Mouse (Mus musculus) limb, embryonic 14.5 days (tissue): ENCODE measurements around the gene Ccl1. TPM values are rescaled to one million over a fixed set of nuclear protein-coding genes. Genes with fewer than 3 reads are reported as not detected.
A peak's percentile ranks its signal among the peaks of the same experiment; 100 is the strongest.

Experiments
- ATAC-seq: fragments of 200-750 bp; cut with Nextera tagmentation; 2 replicates; pipeline ENCODE4 v1.8.0; 2017; ENCODE audit warnings: low read depth, moderate number of reproducible peaks, moderate TSS enrichment; ENCODE audit not compliant: low FRiP score
- DNase-seq: peaks from one replicate; pipeline ENCODE4 v3.0.0-alpha.2; 2015; ENCODE audit warnings: low spot score
- H3K27ac ChIP-seq: fragments of 300-500 bp; sonication (generic); replicated peaks from 2 replicates; pipeline ENCODE4 v1.5.1; 2014; ENCODE audit warnings: low read depth, mild to moderate bottlenecking, low read length, moderate library complexity, mixed read lengths
- H3K27me3 ChIP-seq: fragments of 300-500 bp; sonication (generic); 2 replicates; pipeline ENCODE4 v1.6.1; 2014; ENCODE audit warnings: low read length, mixed read lengths; ENCODE audit not compliant: control insufficient read depth, insufficient read depth
- H3K36me3 ChIP-seq: fragments of 300-500 bp; sonication (generic); 2 replicates; pipeline ENCODE4 v1.6.1; 2014; ENCODE audit warnings: mild to moderate bottlenecking, low read length, moderate library complexity, mixed read lengths; ENCODE audit not compliant: control insufficient read depth, insufficient read depth
- H3K4me1 ChIP-seq: fragments of 300-500 bp; sonication (generic); 2 replicates; pipeline ENCODE4 v1.6.1; 2014; ENCODE audit warnings: antibody characterized with exemption, low read length, mixed read lengths; ENCODE audit not compliant: control insufficient read depth, insufficient read depth
- H3K4me2 ChIP-seq: fragments of 300-500 bp; sonication (generic); replicated peaks from 2 replicates; pipeline ENCODE4 v1.6.1; 2014; ENCODE audit warnings: low read depth, mild to moderate bottlenecking, low read length, moderate library complexity; ENCODE audit not compliant: severe bottlenecking
- H3K4me3 ChIP-seq: fragments of 300-500 bp; sonication (generic); replicated peaks from 2 replicates; pipeline ENCODE4 v1.5.1; 2014; ENCODE audit warnings: low read length
- H3K9ac ChIP-seq: fragments of 300-500 bp; sonication (generic); 2 replicates; pipeline ENCODE4 v1.6.1; 2014; ENCODE audit warnings: mild to moderate bottlenecking, low read depth, low read length, moderate library complexity; ENCODE audit not compliant: severe bottlenecking
- H3K9me3 ChIP-seq: fragments of 300-500 bp; sonication (generic); 2 replicates; pipeline ENCODE4 v1.6.1; 2016; ENCODE audit warnings: low read length; ENCODE audit not compliant: control insufficient read depth
- POLR2A ChIP-seq: fragments of 200-500 bp; IDR thresholded peaks from 2 replicates; pipeline ENCODE4 v1.8.0; 2012; ENCODE audit warnings: inconsistent platforms, mild to moderate bottlenecking, moderate library complexity, borderline replicate concordance; ENCODE audit not compliant: insufficient read depth, insufficient read length; ENCODE audit errors: extremely low read depth
- WGBS: fragments of 180-500 bp; shearing (Covaris S2); extraction: QIAGEN DNeasy Blood & Tissue Kit; methylation state at CpG from one replicate; pipeline ENCODE4 v1.1.7; 2014; 5-methylcytosine and 5-hydroxymethylcytosine counted together
- polyA plus RNA-seq, 2 experiments: library from polyadenylated mRNA; depleted of rRNA in 1 of 2; stranded (reverse) in 1 of 2; unstranded in 1 of 2; fragments of >200 nt; fragmentation: Nextera tagmentation in 1 of 2; extraction: Ambion mirVana in 1 of 2; gene quantifications; 2 replicates each; pipeline versions ENCODE4 v1.2.1 to v1.2.3; 2012 to 2014

Gene Ccl1
- polyA plus RNA-seq, 2 experiments = not detected

DNA sequence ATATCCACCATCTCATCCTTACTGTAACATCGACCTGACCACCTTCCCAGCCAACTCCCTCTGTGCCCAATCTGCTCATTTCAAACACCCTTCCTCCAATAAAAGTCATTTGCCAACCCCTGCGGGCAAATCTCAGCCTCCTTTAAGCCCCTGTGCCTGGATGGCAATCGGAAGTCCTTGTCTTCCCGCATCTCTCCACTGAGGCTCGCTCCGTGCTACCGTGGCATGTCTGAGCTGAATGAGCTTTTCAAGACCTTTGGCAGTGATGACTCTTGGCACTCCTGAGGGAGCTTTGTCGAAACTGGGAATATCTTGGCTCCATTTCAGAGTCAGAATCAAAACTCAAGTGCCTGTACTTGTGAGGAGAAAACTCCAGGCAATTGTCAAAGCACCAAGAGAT is 124.2 kb downstream of the Ccl1 start:
- 85% methylated on average over 8 of the region's 8 CpGs for WGBS
- Histone ChIP-seq H3K4me3 (no peak overlapping the region), H3K27ac (no peak overlapping the region), H3K4me2 (no peak overlapping the region), H3K4me1 (no peaks in the 10 kb centered on the region), H3K9ac (no peak overlapping the region), H3K9me3 (no peaks in the 10 kb centered on the region), H3K36me3 (no peaks in the 10 kb centered on the region), H3K27me3 (no peaks in the 10 kb centered on the region)
- no peak for DNase-seq
- ATAC-seq = no peak
- TF ChIP-seq POLR2A = no peak

GRCm38 (mm10) chr11:82178161-82178560 is 127.3 kb downstream of the Ccl1 start:
- no peak overlapping the region for H3K27ac ChIP-seq
- WGBS = 68% methylated on average over 5 of the region's 5 CpGs
- no peak for TF ChIP-seq POLR2A
- H3K4me2 ChIP-seq = no peak overlapping the region
- H3K9ac ChIP-seq = no peak overlapping the region
- no peaks in the 10 kb centered on the region for H3K27me3 ChIP-seq
- no peaks in the 10 kb centered on the region for H3K36me3 ChIP-seq
- H3K9me3 ChIP-seq = no peaks in the 10 kb centered on the region
- DNase-seq (no peak), ATAC-seq (no peak)
- H3K4me3 ChIP-seq = no peak overlapping the region
- H3K4me1 ChIP-seq = no peaks in the 10 kb centered on the region

GRCm38 (mm10) chr11:82177711-82178110 is 127.8 kb downstream of the Ccl1 start:
- Histone ChIP-seq H3K27ac (no peak overlapping the region), H3K9me3 (no peaks in the 10 kb centered on the region), H3K36me3 (no peaks in the 10 kb centered on the region), H3K9ac (no peak overlapping the region), H3K27me3 (no peaks in the 10 kb centered on the region), H3K4me1 (no peaks in the 10 kb centered on the region), H3K4me3 (no peak overlapping the region), H3K4me2 (no peak overlapping the region)
- WGBS = 28% methylated on average over 5 of the region's 5 CpGs
- no peak for TF ChIP-seq POLR2A
- DNase-seq (peak; percentile 77), ATAC-seq (peak; percentile 67)

- Histone ChIP-seq H3K9me3 (no peaks in the 10 kb centered on the region), H3K4me3 (no peak overlapping the region), H3K27ac (no peak overlapping the region), H3K9ac (no peak overlapping the region), H3K4me2 (no peak overlapping the region), H3K36me3 (no peaks in the 10 kb centered on the region), H3K4me1 (no peaks in the 10 kb centered on the region), H3K27me3 (no peaks in the 10 kb centered on the region)
- ATAC-seq (no peak), DNase-seq (peak; percentile 59)
- no peak for TF ChIP-seq POLR2A
- WGBS = 21% methylated on average over 3 of the region's 3 CpGs
Measured at GRCm38 (mm10) chr11:82174794-82175193, 130.7 kb downstream of the Ccl1 start.

DNA sequence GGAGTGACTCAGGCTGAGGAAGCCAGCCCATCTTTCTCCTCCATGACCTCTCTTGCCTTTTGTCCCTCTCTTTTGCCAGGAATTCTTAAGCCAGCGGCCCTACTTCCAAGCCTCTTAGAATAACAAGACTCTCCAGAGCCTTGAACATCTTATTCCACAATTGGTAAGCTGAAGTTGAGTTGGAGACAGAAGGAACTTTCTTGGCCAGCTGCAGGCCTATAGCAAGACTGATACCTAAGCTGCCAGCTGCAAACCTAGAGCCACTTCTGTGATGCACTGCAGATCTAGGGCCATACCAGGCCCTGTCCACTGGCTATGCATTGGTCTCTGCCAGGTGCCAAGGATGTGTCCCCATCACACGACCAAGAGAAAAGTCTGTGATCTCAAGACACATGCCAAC is 132.0 kb downstream of the Ccl1 start:
- Histone ChIP-seq H3K9ac (no peak overlapping the region), H3K36me3 (no peaks in the 10 kb centered on the region), H3K4me1 (no peaks in the 10 kb centered on the region), H3K27me3 (no peaks in the 10 kb centered on the region), H3K9me3 (no peaks in the 10 kb centered on the region), H3K4me2 (no peak overlapping the region), H3K4me3 (no peak overlapping the region), H3K27ac (no peak overlapping the region)
- ATAC-seq = no peak
- TF ChIP-seq POLR2A = no peak
- WGBS = 86% methylated on average over 2 of the region's 2 CpGs
- DNase-seq = no peak
